Mouse (Mus musculus): ENCODE data around the gene Pfn5.
"Not testable (repeated sequence)": the region's sequence is repeated elsewhere in the genome, so short reads cannot be mapped to it uniquely, and the experiment has no call there.

Gene Pfn5

GRCm38 (mm10) chrX:95557887-95558286 is at the start of gene Pfn5, which contains the start of gene Asb12:
TSS of gene Pfn5 (plus strand) at chrX:95558104.
TSS of gene Asb12 (minus strand) at chrX:95557987.
- no peak for DNase-seq

- no peak for DNase-seq
Measured at GRCm38 (mm10) chrX:95523883-95524282, 34.0 kb upstream of the Pfn5 start.

- DNase-seq, result no peak
Measured at GRCm38 (mm10) chrX:95525166-95525565, 32.7 kb upstream of the Pfn5 start.

- not testable (repeated sequence) for DNase-seq
Measured at GRCm38 (mm10) chrX:95535493-95535892, 22.4 kb upstream of the Pfn5 start.

- no peak for DNase-seq
Measured at GRCm38 (mm10) chrX:95554321-95554720, 3.6 kb upstream of the Pfn5 start.

- DNase-seq, result no peak
Measured at GRCm38 (mm10) chrX:95600609-95601008, 42.7 kb downstream of the Pfn5 start.
